Mouse (Mus musculus) bone marrow, adult 2 months (tissue): Measurements from ENCODE around the gene Tunar.

ENCODE experiments used
- CTCF ChIP-seq: fragments of 200-500 bp; IDR thresholded peaks from 2 replicates; pipeline ENCODE4 v1.5.1; 2011; ENCODE audit warnings: low read length, control low read depth; ENCODE audit not compliant: control insufficient read depth, insufficient read depth
- POLR2A ChIP-seq: fragments of 200-500 bp; IDR thresholded peaks from 2 replicates; pipeline ENCODE4 v1.6.1; 2011; ENCODE audit warnings: low read depth, mild to moderate bottlenecking, control low read depth, low read length, borderline replicate concordance; ENCODE audit not compliant: control insufficient read depth

DNA sequence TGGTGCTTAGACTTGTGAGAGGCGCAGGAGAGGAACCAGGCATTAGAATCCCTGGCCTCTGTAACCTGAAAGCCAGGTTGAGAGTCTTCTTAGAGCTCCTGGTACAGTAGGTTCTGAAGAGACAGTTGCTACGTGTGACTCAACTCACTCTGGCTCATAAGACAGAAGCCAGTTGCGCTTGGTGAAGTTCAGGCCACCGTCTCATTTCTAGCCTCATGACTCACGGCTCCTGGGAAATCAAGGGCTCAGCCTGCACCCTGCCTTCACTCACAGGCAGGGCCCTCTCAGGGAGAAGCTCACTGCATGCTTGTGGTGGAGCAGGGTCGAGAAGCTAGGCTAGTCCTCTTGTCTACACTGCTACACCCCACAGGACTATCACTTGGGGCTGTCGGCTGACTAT lies 92.9 kb downstream of the Tunar start:
- TF ChIP-seq CTCF (no peak), POLR2A (no peak)
